Mouse (Mus musculus) thymus, postnatal 14 days (tissue): Measurements from ENCODE around the gene Glis3.

ENCODE experiments used
- DNase-seq: peaks from one replicate; pipeline ENCODE4 v3.0.0; 2021

Gene Glis3

DNA sequence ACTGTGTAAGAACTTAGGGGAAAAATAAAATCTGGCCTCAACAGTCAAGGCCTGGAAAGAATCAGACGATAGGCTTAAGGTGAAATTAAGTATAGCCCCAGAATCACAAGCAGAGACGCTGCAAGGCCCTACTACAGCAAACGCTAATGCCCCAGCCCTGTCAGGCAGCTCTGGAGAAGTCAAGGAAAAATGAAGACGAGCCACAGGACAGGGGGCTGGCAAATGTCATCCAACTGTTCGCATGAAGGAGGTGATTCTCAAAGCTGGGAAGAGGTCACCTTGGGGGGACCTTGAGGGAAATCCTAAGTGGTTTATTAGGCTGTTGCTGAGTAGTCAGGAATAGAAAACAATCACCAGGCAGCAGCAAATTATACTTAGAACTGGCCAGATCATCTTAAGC is 214.1 kb downstream of the Glis3 start:
- no peak for DNase-seq

- no peak for DNase-seq
These were observed 225.5 kb downstream of the Glis3 start for GRCm38 (mm10) chr19:28454331-28454730.

DNA sequence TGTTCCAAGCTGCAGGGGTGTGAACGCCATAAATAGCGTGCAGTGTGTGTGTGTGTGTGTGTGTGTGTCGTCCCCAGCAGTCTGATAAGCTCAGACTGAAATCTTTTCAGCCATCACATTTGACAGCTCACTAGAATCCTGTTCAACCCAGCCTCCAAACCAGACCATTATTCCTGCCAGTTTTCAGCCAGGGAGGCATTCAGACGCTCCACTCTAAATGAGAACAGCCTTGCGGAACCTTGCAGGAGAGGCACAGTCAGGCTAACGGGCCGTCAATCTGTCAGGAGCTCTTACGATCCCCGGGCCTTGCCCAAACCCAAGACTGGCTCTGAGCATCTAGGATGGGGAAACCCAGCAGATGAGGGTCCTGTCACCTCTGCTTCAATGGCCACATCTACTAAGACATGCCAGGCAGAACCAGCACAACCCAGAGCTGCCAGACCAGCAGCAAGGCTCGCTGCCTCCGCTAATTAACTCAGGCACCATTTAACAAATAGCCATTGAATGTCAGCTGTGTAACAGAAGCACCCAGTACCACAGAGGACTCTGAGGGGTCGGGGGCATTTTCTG is 226.8 kb downstream of the Glis3 start:
- DNase-seq, result no peak

DNA sequence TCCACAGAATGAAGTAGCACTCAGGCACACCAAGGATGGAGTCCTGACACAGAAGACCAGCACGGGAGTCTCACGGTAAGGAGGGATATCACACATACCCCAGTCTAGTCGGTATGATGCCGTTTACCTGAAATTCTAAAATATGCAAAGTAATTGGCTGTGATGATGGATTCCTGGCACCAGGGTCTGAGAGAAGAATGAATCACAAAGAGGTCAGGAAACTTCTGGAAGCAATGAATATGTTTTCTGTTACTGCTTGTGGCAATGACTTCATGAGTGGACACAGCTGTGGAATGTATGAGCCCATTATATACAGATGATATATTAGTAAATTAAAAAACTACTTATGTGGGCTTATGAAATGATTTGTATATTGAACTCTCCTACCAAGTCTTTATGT is 231.1 kb downstream of the Glis3 start:
- DNase-seq, result no peak

DNA sequence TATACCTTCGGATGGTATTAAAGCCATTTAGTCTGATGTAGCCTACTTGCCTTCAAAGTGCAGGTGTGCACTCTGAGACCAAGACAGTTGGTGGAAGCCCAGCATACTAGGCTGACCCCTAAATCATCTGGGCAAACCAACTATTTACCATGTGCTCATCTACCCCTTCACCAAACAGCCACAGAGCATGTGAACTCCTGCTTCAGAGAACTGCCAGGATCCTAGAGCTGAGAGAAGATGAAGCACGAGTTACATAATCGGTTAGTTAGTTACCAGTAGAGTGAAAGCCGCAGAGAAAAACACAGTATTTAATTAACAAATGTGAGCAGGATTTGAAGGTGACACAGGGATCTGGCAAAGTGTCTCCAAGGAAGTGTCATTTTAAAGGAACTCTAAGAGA is 237.7 kb downstream of the Glis3 start:
- DNase-seq, result no peak

DNA sequence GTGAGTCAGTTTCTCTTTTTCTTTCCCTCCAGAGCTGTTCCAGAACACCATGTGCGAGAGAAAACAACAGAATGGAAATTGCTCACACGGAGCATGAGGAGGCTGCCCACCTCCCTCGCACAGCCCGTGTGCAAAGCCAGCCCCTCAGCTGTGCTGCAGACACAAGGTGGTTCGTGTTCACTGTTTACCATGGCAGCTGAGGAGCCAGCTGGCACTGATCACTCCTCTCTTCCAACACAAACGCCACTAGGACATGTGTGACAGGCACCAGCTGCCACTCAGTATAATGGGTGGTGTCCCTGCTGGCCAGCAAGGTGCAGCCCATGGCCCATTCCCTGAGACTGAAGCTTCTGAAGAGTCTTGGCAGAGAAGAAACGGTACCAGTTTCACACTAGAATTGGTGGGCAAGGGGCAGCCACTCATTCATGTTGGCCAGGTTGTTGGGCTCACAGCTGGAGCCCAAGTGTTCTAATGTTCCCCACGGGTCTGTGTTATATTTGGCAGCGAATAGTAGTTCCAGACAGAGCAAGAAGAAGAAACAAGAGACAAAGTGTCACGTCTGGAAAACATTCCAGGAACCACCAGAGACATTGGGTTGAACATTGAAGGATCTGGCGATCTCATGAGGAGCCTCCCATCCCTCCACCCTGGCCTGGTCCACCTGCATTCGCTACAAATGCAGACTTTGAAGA is 243.3 kb downstream of the Glis3 start:
- no peak for DNase-seq

DNA sequence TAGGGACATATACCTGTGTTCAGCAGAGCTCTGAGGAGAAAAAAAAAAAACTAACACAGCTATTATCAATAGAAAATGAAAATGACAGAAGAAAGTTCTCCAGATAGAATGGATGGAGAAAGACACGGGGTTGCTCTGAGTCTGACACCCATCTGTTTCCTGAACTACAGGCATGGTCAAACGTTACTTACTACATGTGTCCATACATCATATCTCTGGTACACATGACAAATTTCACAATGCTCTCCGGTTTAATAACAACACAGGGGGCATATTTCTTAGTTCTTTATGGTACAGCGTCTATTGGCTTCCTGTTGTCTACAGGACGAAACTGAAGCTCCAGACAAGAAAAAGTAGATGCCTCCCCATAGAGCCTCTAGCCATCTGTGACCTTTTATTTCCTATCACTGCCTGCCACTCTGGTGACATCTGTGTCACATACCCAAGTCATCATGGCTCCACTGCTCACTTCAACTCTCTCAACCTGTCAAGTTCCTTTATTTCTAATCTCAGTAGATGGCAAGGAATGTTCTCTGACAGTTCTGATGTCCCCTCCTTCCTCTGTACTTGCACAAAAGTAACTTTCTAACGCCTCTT is 251.6 kb downstream of the Glis3 start:
- DNase-seq, result no peak

- no peak for DNase-seq
These were observed 255.7 kb downstream of the Glis3 start for GRCm38 (mm10) chr19:28424180-28424579.

- DNase-seq, result no peak
These were observed 256.9 kb downstream of the Glis3 start for GRCm38 (mm10) chr19:28422939-28423338.

DNA sequence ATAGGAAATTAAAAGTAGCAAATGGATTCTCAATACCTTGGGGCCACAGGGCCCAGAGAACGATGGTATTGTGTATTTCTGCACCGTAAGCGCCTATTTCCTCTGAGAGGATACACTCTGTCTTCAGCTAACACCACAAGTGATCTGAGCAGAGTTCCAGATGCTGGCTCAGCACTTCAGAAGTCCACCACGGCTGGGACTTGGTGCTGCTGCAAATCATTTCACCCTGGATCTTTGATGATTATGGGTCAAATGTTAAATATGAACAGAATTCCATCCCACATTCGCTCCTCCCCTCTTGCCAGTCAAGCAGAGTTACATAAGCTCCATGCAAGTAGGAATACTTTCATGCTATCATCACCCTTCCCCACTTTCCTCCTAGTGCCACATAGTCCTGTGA is 263.8 kb downstream of the Glis3 start:
- no peak for DNase-seq

GRCm38 (mm10) chr19:28408787-28409186 is 271.1 kb downstream of the Glis3 start:
- DNase-seq, result no peak

DNA sequence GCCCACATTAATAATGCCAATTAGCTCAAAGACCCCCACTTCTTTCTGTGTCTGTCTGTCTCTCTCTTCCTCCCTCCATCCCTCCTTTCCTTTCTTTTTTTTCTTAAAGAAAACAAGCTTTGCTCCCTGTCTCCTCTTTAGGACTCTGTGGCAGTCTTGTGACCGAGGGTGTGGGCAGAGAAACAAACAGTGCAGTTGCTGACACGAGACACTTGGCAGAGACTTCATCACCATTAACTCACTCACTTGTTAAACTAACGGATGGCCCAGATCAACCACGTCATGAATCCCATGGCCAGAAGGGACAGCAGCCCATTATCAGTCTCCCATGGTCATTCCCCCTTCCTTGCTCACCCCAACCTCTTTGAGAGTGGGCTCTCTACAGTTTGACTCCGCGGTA is 276.9 kb downstream of the Glis3 start:
- DNase-seq, result no peak

DNA sequence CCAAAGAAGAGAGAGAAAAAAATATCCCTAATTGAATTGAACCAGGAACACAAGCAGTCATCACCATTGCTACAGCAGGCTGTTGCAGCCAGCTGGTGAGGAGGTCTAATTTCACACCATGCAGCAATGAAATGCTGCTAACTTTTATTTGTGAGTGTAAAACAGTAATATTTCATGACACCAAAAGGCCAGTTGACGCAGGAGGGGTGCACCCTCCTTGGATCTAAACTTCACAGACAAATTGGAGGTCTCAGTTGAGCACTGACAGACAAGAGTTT is 284.4 kb downstream of the Glis3 start:
- no peak for DNase-seq

DNA sequence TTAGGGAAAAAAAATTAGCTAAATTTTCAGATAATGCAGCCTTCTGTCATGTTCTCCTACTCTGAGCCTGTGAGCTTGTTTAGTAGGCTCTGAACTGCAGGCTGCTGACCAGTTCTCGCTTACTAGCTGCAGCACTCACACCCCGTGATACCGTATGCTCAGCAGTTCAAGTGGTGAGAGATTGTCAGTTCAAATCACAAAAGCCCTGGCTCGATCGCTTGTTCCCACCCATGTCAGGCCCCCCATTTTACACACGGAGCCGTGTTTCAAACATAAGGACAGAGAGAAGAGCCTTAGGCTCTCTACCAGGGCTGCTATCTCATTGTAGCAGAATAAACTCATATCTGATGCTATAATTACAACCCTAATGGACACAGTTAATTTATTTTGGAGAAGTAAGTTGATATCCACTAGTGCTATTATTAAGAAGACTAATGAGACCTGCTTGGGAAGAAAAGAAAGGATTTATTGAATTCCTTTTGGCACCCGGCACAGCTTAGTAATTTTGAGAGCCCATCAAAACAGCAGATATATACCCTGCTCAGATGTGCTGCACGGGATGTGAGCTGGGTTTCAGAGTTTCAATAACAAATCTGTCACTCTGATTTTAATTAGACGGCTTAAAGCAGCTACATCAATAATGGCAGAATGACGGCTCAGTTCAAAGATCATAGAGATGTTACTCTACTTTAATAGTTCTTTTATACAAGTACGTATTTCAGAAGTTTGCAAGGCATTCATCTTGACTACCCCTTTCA is 284.9 kb downstream of the Glis3 start:
- no peak for DNase-seq

DNA sequence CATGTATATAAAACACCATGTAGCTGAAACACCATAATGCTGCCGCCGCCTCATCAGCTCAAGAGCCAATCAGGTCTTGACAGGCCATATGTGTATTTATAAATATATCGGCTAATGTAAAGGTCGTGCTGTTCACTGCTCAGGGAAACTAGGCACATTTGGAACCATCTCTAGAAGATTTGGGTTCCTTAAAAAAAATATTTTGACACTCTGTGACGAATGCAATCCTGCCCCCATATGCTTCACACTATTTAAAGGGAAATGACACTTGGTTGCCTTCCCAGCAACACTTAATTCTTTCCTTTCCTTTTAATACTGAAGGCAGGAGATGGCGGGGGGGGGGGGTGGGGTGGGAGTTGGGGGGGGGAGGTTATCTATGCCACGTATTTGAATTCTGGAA is 286.1 kb downstream of the Glis3 start:
- no peak for DNase-seq

- no peak for DNase-seq
These were observed 287.0 kb downstream of the Glis3 start for GRCm38 (mm10) chr19:28392838-28393237.

DNA sequence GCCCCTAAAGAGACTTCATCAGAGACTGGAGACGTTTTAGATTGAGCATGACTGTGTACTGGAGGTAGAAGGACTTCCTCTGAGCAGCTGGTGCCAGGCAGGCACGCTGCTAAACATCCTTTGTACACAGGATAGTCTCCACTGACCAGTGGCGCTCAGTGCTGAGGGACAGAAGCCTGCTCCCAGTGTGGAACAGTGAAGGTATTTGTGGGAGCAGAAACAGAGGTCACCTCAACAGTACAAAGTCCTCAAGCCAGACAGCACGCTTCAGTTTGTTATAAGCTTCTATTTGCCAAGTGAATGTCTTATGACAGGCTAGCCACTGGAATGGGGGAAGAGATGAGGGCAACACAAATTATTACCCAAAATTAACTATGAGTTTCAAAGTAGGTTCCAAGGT is 289.0 kb downstream of the Glis3 start:
- no peak for DNase-seq

DNA sequence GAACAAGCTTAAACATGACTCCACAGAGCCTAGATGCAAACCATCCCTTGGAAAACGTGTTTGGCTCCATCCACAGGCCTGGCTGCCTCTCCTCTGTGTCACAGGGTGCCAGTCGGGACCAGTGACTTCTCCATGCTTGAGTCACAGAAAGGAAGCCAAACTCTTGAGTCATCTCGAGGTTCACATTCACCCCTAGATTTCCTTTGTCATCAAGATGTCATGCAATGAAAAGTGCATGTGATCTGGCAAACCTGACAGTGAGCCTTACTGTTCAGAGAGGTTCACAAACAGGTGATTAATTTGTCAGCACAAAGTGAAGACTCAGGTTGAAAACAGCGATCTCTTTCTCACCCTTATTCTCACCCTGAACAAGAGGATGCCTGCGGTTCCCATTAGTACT is 290.7 kb downstream of the Glis3 start:
- no peak for DNase-seq

DNA sequence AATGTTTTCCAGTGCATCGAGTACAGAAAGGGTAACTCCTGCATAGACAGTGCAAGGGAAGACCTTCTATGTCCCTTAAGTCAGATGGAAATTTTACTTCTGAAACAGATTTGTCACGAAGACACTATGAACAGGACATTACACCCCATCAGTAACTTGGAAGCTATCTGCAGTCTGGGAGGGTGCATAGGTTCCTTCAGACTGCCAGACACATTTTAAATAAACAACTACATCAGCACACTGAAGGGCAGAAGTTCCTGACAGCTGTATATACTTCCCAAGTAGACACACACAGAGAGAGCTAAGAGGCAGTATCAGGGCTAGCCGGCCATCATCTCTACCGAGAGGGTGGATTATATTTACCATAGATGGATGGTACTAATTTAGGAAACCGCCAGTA is 296.5 kb downstream of the Glis3 start:
- DNase-seq, result no peak

- no peak for DNase-seq
These were observed 297.5 kb downstream of the Glis3 start for GRCm38 (mm10) chr19:28382168-28382911.

DNA sequence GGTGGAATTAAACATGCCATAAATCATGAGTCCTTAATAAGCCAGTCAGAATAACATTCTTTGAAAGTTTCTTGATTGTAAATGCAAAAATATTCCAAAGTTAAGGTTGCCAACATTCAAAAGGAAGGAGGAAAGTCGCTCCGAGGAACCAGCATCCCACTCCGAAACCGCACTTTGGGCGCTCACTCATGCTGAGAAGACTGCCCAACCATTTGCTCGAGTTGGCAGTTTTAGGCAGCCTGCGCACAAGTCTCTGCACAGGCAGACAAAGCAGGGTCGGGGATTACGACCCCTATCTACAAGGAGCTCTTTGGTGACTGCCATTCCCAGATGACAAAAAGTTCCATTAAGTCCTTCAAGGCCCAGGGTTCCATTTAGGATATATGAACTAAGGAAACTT is 298.4 kb downstream of the Glis3 start:
- no peak for DNase-seq

DNA sequence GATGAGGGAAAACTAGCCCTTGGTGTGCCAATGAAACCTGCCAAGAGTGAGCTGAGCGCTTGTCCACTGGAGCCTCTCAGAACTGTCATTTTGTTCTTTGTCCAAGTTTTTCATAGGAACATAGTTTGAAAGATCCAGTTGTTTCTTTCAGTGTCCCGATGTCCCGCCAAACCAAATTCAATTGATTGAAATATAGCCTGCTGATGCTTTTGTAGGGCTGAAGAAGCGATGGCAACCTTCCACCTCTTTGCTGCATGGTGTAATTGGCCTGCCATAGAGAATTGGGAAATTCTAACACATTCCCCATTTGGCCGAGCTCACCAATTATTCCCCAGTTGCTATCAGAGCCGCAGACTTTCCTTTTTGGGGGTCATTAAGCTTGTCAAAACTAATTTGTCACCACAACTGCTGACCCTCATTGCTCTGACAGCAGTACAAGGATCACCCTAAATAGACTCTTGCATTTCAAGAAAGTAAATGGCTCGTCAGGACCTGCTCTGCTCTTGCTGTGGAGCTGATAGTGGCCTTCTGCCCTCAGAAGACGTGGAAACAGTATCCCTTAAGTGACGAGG is 299.1 kb downstream of the Glis3 start:
- DNase-seq, result no peak

GRCm38 (mm10) chr19:28377788-28378295 is 302.0 kb downstream of the Glis3 start:
- no peak for DNase-seq
